Mouse (Mus musculus) stomach, embryonic 16.5 days (tissue): ENCODE measurements around the gene Krtap12-1. TPM values are rescaled to one million over a fixed set of nuclear protein-coding genes. Genes with fewer than 3 reads are reported as not detected.
"Not testable (repeated sequence)": the region's sequence is repeated elsewhere in the genome, so short reads cannot be mapped to it uniquely, and the experiment has no call there.

Experiments used
- ATAC-seq: fragments of 200-750 bp; cut with Nextera tagmentation; 2 replicates; pipeline ENCODE4 v1.8.0; 2017; ENCODE audit warnings: moderate number of reproducible peaks, moderate TSS enrichment; ENCODE audit not compliant: insufficient read depth, low FRiP score
- H3K27ac ChIP-seq: fragments of 300-500 bp; sonication (generic); 2 replicates; pipeline ENCODE4 v1.5.1; 2014; ENCODE audit warnings: low read length
- H3K27me3 ChIP-seq: fragments of 300-500 bp; sonication (generic); 2 replicates; pipeline ENCODE4 v1.6.1; 2014; ENCODE audit warnings: low read length, control low read depth, mixed read lengths; ENCODE audit not compliant: control insufficient read depth, insufficient read depth
- H3K36me3 ChIP-seq: fragments of 300-500 bp; sonication (generic); 2 replicates; pipeline ENCODE4 v1.6.1; 2014; ENCODE audit warnings: low read length; ENCODE audit not compliant: control insufficient read depth, insufficient read depth
- H3K4me1 ChIP-seq: fragments of 300-500 bp; sonication (generic); 2 replicates; pipeline ENCODE4 v1.6.1; 2014; ENCODE audit warnings: low read length, control low read depth, mixed read lengths; ENCODE audit not compliant: control insufficient read depth, insufficient read depth
- H3K4me2 ChIP-seq: fragments of 300-500 bp; sonication (generic); 2 replicates; pipeline ENCODE4 v1.6.1; 2014; ENCODE audit warnings: low read depth, low read length, mixed read lengths
- H3K4me3 ChIP-seq: fragments of 300-500 bp; sonication (generic); replicated peaks from 2 replicates; pipeline ENCODE4 v1.5.1; 2014; ENCODE audit warnings: mild to moderate bottlenecking, low read length
- H3K9ac ChIP-seq: fragments of 300-500 bp; sonication (generic); 2 replicates; pipeline ENCODE4 v1.6.1; 2014; ENCODE audit warnings: low read length
- H3K9me3 ChIP-seq: fragments of 300-500 bp; sonication (generic); replicated peaks from 2 replicates; pipeline ENCODE4 v1.6.1; 2016; ENCODE audit warnings: low read length, control low read depth; ENCODE audit not compliant: control insufficient read depth
- WGBS: fragments of 180-500 bp; shearing (Covaris S2); extraction: QIAGEN DNeasy Blood & Tissue Kit; methylation state at CpG from one replicate; pipeline ENCODE4 v1.1.7; 2014; 5-methylcytosine and 5-hydroxymethylcytosine counted together
- polyA plus RNA-seq: library from polyadenylated mRNA; unstranded; fragments of >200 nt; fragmentation: Nextera tagmentation; extraction: Ambion mirVana; gene quantifications from 2 replicates; pipeline ENCODE4 v1.2.1, GENCODE M21; 2015

The Krtap12-1 gene
- polyA plus RNA-seq, 1 experiment from 2014 or later = not detected

DNA sequence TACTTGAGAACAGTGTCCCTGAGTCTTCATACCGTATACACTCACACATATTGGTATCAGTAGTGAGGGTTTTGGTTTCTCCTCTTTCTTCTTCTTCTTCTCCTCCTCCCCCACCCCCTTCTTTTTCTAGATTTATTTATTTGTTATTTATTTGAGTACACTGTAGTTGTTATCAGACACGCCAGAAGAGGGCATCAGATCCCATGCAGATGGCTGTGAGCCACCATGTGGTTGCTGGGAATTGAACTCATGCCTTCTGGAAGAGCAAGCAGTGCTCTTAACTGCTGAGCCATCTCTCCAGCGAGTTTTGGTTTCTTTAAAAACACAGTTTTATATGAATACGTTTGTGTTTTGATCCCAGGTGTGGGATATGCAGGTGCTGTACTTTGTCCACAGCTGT is 7.9 kb downstream of the Krtap12-1 start:
- ATAC-seq = no peak
- 52% methylated on average over 4 of the region's 4 CpGs for WGBS
- no peak overlapping the region for H3K27ac ChIP-seq

DNA sequence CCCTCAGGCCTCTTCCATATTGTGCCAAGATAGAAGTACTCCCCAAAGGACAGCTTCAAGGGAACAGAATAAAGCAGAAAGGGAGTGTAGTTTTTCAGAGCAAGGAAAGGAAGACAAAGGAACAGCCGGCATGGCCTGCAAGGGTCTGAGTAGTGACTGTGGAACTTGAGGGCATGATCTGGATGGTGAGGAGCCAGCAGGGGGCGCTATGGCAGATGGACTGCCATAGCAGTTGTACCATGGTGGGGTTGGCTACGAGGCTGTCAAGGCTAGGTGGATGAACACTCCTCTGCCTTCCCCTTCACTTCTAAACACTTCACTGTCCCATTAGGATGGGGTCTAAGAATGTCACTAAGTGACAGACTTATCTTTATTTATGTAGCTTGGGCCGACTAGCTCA is 8.8 kb downstream of the Krtap12-1 start:
- Histone ChIP-seq H3K9ac (no peak overlapping the region), H3K4me2 (no peak overlapping the region), H3K4me1 (no peaks in the 10 kb centered on the region), H3K9me3 (no peaks in the 10 kb centered on the region), H3K27ac (no peak overlapping the region), H3K36me3 (no peaks in the 10 kb centered on the region), H3K27me3 (no peaks in the 10 kb centered on the region), H3K4me3 (no peak overlapping the region)
- WGBS = 46% methylated on average over 4 of the region's 4 CpGs
- no peak for ATAC-seq

More for the DNA sequence above, 7.9 kb downstream of the Krtap12-1 start:
- Histone ChIP-seq H3K36me3 (no peaks in the 10 kb centered on the region), H3K4me1 (no peaks in the 10 kb centered on the region), H3K27me3 (no peaks in the 10 kb centered on the region), H3K4me3 (no peak overlapping the region), H3K9ac (no peak overlapping the region), H3K9me3 (no peaks in the 10 kb centered on the region), H3K4me2 (no peak overlapping the region)

- no peaks in the 10 kb centered on the region for H3K27me3 ChIP-seq
- WGBS = 91% methylated on average over 1 of the region's 1 CpGs
- H3K4me3 ChIP-seq = no peak overlapping the region
- H3K4me1 ChIP-seq = no peaks in the 10 kb centered on the region
- ATAC-seq = no peak
- H3K4me2 ChIP-seq = no peak overlapping the region
- no peak overlapping the region for H3K27ac ChIP-seq
- H3K9me3 ChIP-seq = peaks cover 6% of the 10 kb centered on the region; the same call in 1 of the 2 replicates
- H3K36me3 ChIP-seq = no peaks in the 10 kb centered on the region
- H3K9ac ChIP-seq = no peak overlapping the region
These were observed 15.5 kb downstream of the Krtap12-1 start for GRCm38 (mm10) chr10:77735928-77736327.

GRCm38 (mm10) chr10:77738929-77739328 is 18.5 kb downstream of the Krtap12-1 start:
- Histone ChIP-seq H3K36me3 (no peaks in the 10 kb centered on the region), H3K27ac (no peak overlapping the region), H3K4me3 (no peak overlapping the region), H3K9me3 (peaks cover 6% of the 10 kb centered on the region; the same call in 1 of the 2 replicates), H3K4me2 (no peak overlapping the region), H3K27me3 (no peaks in the 10 kb centered on the region), H3K4me1 (no peaks in the 10 kb centered on the region), H3K9ac (no peak overlapping the region)
- ATAC-seq = no peak
- 86% methylated on average over 4 of the region's 4 CpGs for WGBS

DNA sequence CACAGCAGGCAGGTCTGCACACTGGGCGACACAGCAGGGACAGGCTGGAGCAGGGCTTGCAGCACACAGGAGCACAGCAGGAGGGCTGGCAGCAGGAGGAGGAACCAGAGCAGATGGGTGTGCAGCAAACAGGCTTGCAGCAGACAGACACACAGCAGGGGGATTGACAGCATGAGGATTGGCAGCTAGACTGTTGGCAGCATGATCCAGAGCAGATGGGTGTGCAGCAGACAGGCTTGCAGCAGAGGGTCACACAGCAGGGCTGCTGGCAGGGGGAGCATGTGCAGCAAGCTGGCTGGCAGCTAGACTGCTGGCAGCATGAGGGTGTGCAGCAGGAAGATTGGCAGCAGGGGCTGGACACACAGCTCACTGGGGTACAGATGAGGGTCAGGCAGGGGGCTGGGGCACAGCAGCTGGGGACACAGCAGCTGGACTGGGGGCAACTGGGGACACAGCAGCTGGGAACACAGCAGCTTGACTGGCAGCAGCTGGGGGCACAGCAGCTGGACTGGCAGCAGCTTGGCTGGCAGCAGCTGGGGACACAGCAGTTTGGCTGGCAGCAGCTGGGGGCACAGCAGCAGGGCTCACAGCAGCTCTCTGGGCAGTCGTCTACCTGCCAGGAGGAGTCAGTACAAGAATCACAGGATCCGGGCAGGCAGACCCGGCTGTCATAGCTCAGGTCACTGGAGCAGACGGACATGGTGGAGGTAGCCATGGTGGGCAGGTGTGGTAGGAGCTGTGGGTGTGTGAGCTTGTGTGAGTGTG is 21.7 kb downstream of the Krtap12-1 start, which contains the start of gene Gm18596:
Gene Gm18596 (minus strand): TSS at position 715 of the 765 bp plus-strand sequence.
- H3K36me3 ChIP-seq, H3K9me3 ChIP-seq, H3K4me3 ChIP-seq, H3K4me2 ChIP-seq, H3K27ac ChIP-seq, H3K4me1 ChIP-seq, H3K27me3 ChIP-seq, H3K9ac ChIP-seq, ATAC-seq: not testable (repeated sequence)
- 48% methylated on average over 4 of the region's 5 CpGs for WGBS

DNA sequence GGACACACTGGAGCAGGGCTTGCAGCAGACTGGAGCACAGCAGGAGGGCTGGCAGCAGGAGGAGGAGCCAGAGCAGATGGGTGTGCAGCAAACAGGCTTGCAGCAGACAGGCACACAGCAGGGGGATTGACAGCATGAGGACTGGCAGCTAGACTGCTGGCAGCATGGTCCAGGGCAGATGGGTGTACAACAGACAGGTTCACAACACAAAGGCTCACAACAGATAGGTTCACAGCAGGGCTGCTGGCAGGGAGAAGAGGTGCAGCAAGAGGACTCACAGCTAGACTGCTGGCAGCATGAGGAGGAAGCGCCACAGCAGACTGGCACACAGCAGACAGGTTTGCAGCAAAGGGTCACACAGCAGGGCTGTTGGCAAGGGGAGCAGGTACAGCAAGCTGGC is 30.3 kb downstream of the Krtap12-1 start:
- H3K36me3 ChIP-seq, H3K4me3 ChIP-seq, H3K9ac ChIP-seq, H3K27ac ChIP-seq, ATAC-seq, H3K4me1 ChIP-seq, H3K27me3 ChIP-seq, H3K9me3 ChIP-seq, H3K4me2 ChIP-seq: not testable (repeated sequence)
- 86% methylated on average over 1 of the region's 1 CpGs for WGBS

DNA sequence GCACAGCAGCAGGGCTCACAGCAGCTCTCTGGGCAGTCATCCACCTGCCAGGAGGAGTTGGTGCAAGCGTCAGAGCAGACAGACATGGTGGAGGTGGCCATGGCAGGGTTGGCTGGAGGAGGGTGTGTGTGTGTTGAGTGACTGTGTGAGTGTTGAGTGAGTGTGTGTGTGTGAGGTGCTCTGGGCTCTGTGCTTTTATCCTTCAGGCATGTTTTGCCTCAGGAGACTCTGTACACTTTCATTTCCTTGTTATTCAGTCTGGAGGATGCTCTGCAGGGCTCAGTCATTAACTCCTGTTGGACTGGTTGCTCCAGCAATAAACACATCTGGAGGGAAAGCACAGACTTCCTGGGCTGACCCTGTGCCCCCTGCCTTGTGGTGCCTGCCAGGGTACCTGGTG is 30.9 kb downstream of the Krtap12-1 start, which contains the start of gene Gm9736:
Gene Gm9736 (minus strand): TSS at position 101 of the 400 bp plus-strand sequence.
- not testable (repeated sequence) for H3K4me1 ChIP-seq, H3K4me2 ChIP-seq, ATAC-seq, H3K27me3 ChIP-seq, H3K9ac ChIP-seq, H3K27ac ChIP-seq, H3K36me3 ChIP-seq, H3K4me3 ChIP-seq, H3K9me3 ChIP-seq
- 87% methylated on average over 1 of the region's 1 CpGs for WGBS

DNA sequence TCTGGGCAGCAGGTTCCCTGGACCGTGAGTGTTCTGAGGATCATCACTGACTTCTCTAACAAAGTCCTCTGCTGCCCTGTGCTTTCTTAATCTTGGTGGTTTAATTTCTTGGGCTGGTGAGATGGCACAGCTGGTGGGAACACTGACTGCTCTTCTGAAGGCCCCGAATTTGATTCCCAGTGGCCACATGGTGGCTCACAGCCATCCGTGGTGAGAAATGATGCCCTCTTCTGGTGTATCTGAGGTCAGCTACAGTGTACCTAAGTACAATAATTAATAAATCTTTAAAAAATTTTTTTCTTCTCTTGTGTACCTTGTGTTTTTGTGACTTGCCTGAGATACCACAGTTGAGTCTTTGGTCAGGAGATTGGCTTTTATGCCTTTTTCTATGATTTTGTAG is 31.9 kb downstream of the Krtap12-1 start:
- H3K4me1 ChIP-seq, ATAC-seq, H3K27me3 ChIP-seq, H3K9ac ChIP-seq, H3K9me3 ChIP-seq, H3K36me3 ChIP-seq, H3K4me2 ChIP-seq, H3K27ac ChIP-seq, H3K4me3 ChIP-seq: not testable (repeated sequence)
- 51% methylated on average over 3 of the region's 3 CpGs for WGBS

GRCm38 (mm10) chr10:77753448-77753847 is 33.0 kb downstream of the Krtap12-1 start:
- ATAC-seq = no peak

More at GRCm38 (mm10) chr10:77753448-77753847, 33.0 kb downstream of the Krtap12-1 start:
- Histone ChIP-seq H3K9me3 (no peaks in the 10 kb centered on the region), H3K36me3 (no peaks in the 10 kb centered on the region), H3K27me3 (no peaks in the 10 kb centered on the region), H3K4me2 (no peak overlapping the region), H3K4me1 (no peaks in the 10 kb centered on the region), H3K4me3 (no peak overlapping the region), H3K27ac (no peak overlapping the region), H3K9ac (no peak overlapping the region)
